Mouse (Mus musculus) intestine, embryonic 16.5 days (tissue): ENCODE results near the gene Hist1h4f. TPM values are rescaled to one million over a fixed set of nuclear protein-coding genes. Genes with fewer than 3 reads are reported as not detected.

Source experiments
- ATAC-seq: fragments of 200-750 bp; cut with Nextera tagmentation; 2 replicates; pipeline ENCODE4 v1.8.0; 2017; ENCODE audit warnings: moderate TSS enrichment, moderate library complexity
- H3K27ac ChIP-seq: fragments of 300-500 bp; sonication (generic); 2 replicates; pipeline ENCODE4 v1.5.1; 2014; ENCODE audit warnings: mild to moderate bottlenecking, low read length
- H3K27me3 ChIP-seq: fragments of 300-500 bp; sonication (generic); replicated peaks from 2 replicates; pipeline ENCODE4 v1.6.1; 2014; ENCODE audit warnings: low read length, control low read depth, mixed read lengths; ENCODE audit not compliant: control insufficient read depth, insufficient read depth
- H3K36me3 ChIP-seq: fragments of 300-500 bp; sonication (generic); 2 replicates; pipeline ENCODE4 v1.6.1; 2014; ENCODE audit warnings: low read length, control low read depth; ENCODE audit not compliant: control insufficient read depth, insufficient read depth
- H3K4me1 ChIP-seq: fragments of 300-500 bp; sonication (generic); 2 replicates; pipeline ENCODE4 v1.6.1; 2014; ENCODE audit warnings: low read length, control low read depth, mixed read lengths; ENCODE audit not compliant: control insufficient read depth, insufficient read depth
- H3K4me2 ChIP-seq: fragments of 300-500 bp; sonication (generic); 2 replicates; pipeline ENCODE4 v1.6.1; 2014; ENCODE audit warnings: low read depth, low read length, control low read depth
- H3K4me3 ChIP-seq: fragments of 300-500 bp; sonication (generic); 2 replicates; pipeline ENCODE4 v1.5.1; 2014; ENCODE audit warnings: mild to moderate bottlenecking, low read length
- H3K9ac ChIP-seq: fragments of 300-500 bp; sonication (generic); 2 replicates; pipeline ENCODE4 v1.6.1; 2014; ENCODE audit warnings: low read depth, low read length
- H3K9me3 ChIP-seq: fragments of 300-500 bp; sonication (generic); 2 replicates; pipeline ENCODE4 v1.6.1; 2016; ENCODE audit warnings: low read length, control low read depth; ENCODE audit not compliant: control insufficient read depth
- WGBS: fragments of 180-500 bp; shearing (Covaris S2); extraction: QIAGEN DNeasy Blood & Tissue Kit; methylation state at CpG from one replicate; pipeline ENCODE4 v1.1.7; 2014; 5-methylcytosine and 5-hydroxymethylcytosine counted together
- polyA plus RNA-seq: library from polyadenylated mRNA; unstranded; fragments of >200 nt; fragmentation: Nextera tagmentation; extraction: Ambion mirVana; gene quantifications from 2 replicates; pipeline ENCODE4 v1.2.1, GENCODE M21; 2015

Gene Hist1h4f
- polyA plus RNA-seq, 1 experiment from 2014 or later: 0.68 TPM

- peak overlapping the region; percentile 65 for H3K4me2 ChIP-seq
Observed at GRCm38 (mm10) chr13:23530181-23530900, 21.1 kb downstream of the Hist1h4f start.

GRCm38 (mm10) chr13:23529480-23530165, 21.8 kb downstream of the Hist1h4f start:
- Histone ChIP-seq H3K27ac (no peak overlapping the region), H3K4me3 (peak overlapping the region; percentile 59), H3K27me3 (no peaks in the 10 kb centered on the region), H3K36me3 (no peaks in the 10 kb centered on the region), H3K9me3 (no peaks in the 10 kb centered on the region), H3K4me2 (peak overlapping the region; percentile 65), H3K9ac (peak overlapping the region; percentile 54; the same call in 1 of the 2 replicates), H3K4me1 (peaks cover 15% of the 10 kb centered on the region)
- WGBS: 20% methylated on average over 2 of the region's 2 CpGs
- no peak for ATAC-seq

More at GRCm38 (mm10) chr13:23530181-23530900, 21.1 kb downstream of the Hist1h4f start:
- WGBS: under 1% methylated on average over 20 of the region's 20 CpGs
- Histone ChIP-seq H3K27ac (peak overlapping the region; percentile 98), H3K36me3 (no peaks in the 10 kb centered on the region), H3K4me1 (peaks cover 17% of the 10 kb centered on the region), H3K27me3 (no peaks in the 10 kb centered on the region), H3K9ac (peak overlapping the region; percentile 74), H3K9me3 (no peaks in the 10 kb centered on the region), H3K4me3 (peak overlapping the region; percentile 59)
- no peak for ATAC-seq

- Histone ChIP-seq H3K4me3 (no peak overlapping the region), H3K9me3 (no peaks in the 10 kb centered on the region), H3K27ac (no peak overlapping the region), H3K4me1 (peaks cover 14% of the 10 kb centered on the region), H3K4me2 (no peak overlapping the region), H3K36me3 (no peaks in the 10 kb centered on the region), H3K27me3 (no peaks in the 10 kb centered on the region), H3K9ac (no peak overlapping the region)
- no peak for ATAC-seq
- 68% methylated on average over 5 of the region's 5 CpGs for WGBS
Observed at GRCm38 (mm10) chr13:23529005-23529404, 22.4 kb downstream of the Hist1h4f start.

- H3K4me3 ChIP-seq: peak overlapping the region; percentile 53
- WGBS: under 1% methylated on average over 17 of the region's 17 CpGs
- H3K9me3 ChIP-seq: no peaks in the 10 kb centered on the region
- 0 out of 2 replicates have a peak overlapping the region, but pooled peaks have one; percentile 6 for H3K27ac ChIP-seq
- ATAC-seq: peak; percentile 32; the same call in 1 of the 2 replicates
- H3K36me3 ChIP-seq: no peaks in the 10 kb centered on the region
- H3K4me1 ChIP-seq: 0 out of 2 replicates have a peak, but pooled peaks cover 5% of the 10 kb centered on the region
- H3K9ac ChIP-seq: peak overlapping the region; percentile 59
- H3K27me3 ChIP-seq: no peaks in the 10 kb centered on the region
- H3K4me2 ChIP-seq: peak overlapping the region; percentile 54
Observed at GRCm38 (mm10) chr13:23526312-23526711, 25.1 kb downstream of the Hist1h4f start.

GRCm38 (mm10) chr13:23525901-23526300, 25.5 kb downstream of the Hist1h4f start:
- no peak overlapping the region for H3K27ac ChIP-seq
- peak overlapping the region; percentile 37; the same call in 1 of the 2 replicates for H3K9ac ChIP-seq
- H3K4me3 ChIP-seq: peak overlapping the region; percentile 39
- WGBS: 3% methylated on average over 10 of the region's 10 CpGs
- H3K4me2 ChIP-seq: peak overlapping the region; percentile 47
- no peak for ATAC-seq
- H3K27me3 ChIP-seq: no peaks in the 10 kb centered on the region
- H3K4me1 ChIP-seq: 0 out of 2 replicates have a peak, but pooled peaks cover 5% of the 10 kb centered on the region
- no peaks in the 10 kb centered on the region for H3K9me3 ChIP-seq
- no peaks in the 10 kb centered on the region for H3K36me3 ChIP-seq

GRCm38 (mm10) chr13:23524654-23525053, 26.8 kb downstream of the Hist1h4f start:
- Histone ChIP-seq H3K4me3 (no peak overlapping the region), H3K27me3 (no peaks in the 10 kb centered on the region), H3K9ac (no peak overlapping the region), H3K9me3 (no peaks in the 10 kb centered on the region), H3K27ac (no peak overlapping the region), H3K36me3 (no peaks in the 10 kb centered on the region), H3K4me2 (no peak overlapping the region), H3K4me1 (0 out of 2 replicates have a peak, but pooled peaks cover 5% of the 10 kb centered on the region)
- peak; percentile 13; the same call in 1 of the 2 replicates for ATAC-seq
- WGBS: 12% methylated on average over 5 of the region's 5 CpGs

GRCm38 (mm10) chr13:23523976-23524375, 27.5 kb downstream of the Hist1h4f start:
- H3K4me1 ChIP-seq: 0 out of 2 replicates have a peak, but pooled peaks cover 3% of the 10 kb centered on the region
- H3K27ac ChIP-seq: no peak overlapping the region
- no peaks in the 10 kb centered on the region for H3K27me3 ChIP-seq
- H3K36me3 ChIP-seq: no peaks in the 10 kb centered on the region
- H3K9me3 ChIP-seq: no peaks in the 10 kb centered on the region
- no peak overlapping the region for H3K9ac ChIP-seq
- ATAC-seq: no peak
- WGBS: 42% methylated on average over 5 of the region's 5 CpGs
- no peak overlapping the region for H3K4me2 ChIP-seq
- no peak overlapping the region for H3K4me3 ChIP-seq

- H3K4me1 ChIP-seq: 0 out of 2 replicates have a peak, but pooled peaks cover 3% of the 10 kb centered on the region
- ATAC-seq: no peak
- 2% methylated on average over 14 of the region's 14 CpGs for WGBS
- no peak overlapping the region for H3K9ac ChIP-seq
- H3K4me3 ChIP-seq: no peak overlapping the region
- peak overlapping the region; percentile 35; the same call in 1 of the 2 replicates for H3K4me2 ChIP-seq
- H3K27ac ChIP-seq: no peak overlapping the region
- no peaks in the 10 kb centered on the region for H3K9me3 ChIP-seq
- no peaks in the 10 kb centered on the region for H3K36me3 ChIP-seq
- H3K27me3 ChIP-seq: no peaks in the 10 kb centered on the region
Observed at GRCm38 (mm10) chr13:23521703-23522102, 29.7 kb downstream of the Hist1h4f start.

GRCm38 (mm10) chr13:23519416-23519815, 32.0 kb downstream of the Hist1h4f start:
- H3K4me2 ChIP-seq: peak overlapping the region; percentile 64
- no peaks in the 10 kb centered on the region for H3K36me3 ChIP-seq
- ATAC-seq: peak; percentile 34
- H3K4me3 ChIP-seq: peak overlapping the region; percentile 49
- H3K9ac ChIP-seq: no peak overlapping the region
- 0 out of 2 replicates have a peak, but pooled peaks cover 5% of the 10 kb centered on the region for H3K4me1 ChIP-seq
- H3K9me3 ChIP-seq: no peaks in the 10 kb centered on the region
- WGBS: under 1% methylated on average over 10 of the region's 10 CpGs
- H3K27me3 ChIP-seq: no peaks in the 10 kb centered on the region
- peak overlapping the region; percentile 65 for H3K27ac ChIP-seq
